ENCODE assay signal across 13 mouse cellular contexts in the genomic region with DNA sequence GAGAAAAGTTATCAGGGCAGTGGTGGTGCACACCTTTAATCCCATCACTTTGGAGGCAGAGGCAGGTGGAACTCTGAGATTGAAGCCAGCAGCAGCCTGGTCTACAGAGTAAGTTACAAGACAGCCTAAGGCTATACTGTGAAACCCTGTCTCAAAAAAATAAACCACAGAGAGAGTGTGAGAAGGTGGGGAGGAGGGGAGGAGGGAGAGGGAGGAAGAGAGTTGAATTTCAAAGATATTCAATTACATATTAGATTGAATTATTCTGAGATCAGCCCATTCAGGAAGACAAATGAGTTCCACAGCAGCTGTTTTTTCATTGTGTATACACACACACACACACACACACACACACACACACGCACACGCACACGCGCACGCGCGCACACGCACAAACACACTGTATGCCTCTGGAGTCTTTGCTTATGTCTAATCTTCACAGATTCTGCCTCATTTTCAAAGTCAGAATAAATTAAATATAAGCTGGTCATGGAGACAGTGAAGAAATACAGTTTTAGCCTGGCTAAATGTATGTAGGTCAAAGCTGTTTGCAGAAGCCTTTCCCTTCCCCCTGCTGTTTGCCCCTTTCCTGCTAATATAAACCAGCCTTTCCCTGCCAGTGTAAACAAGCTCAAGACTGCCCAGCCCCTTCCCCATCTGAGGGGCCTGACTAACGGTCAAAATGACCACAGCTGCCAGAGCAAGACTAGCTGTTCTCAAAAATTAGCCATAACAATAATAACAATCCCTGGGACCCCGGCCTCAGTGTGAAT. TPM values are rescaled to one million over a fixed set of nuclear protein-coding genes. Genes with fewer than 3 reads are reported as not detected.
A peak's percentile ranks its signal among the peaks of the same experiment; 100 is the strongest.
DNase-seq lines count a peak whose midpoint lies in the region; ATAC-seq lines count a peak whose summit lies in the region.
"Had no signal": no experiment of that assay in that cellular context is flagged by ENCODE, and none has a peak within 500 bp of the region (broad histone marks: within the 10 kb centered on the region; RNA-seq: fewer than 3 reads in every experiment).

No protein-coding gene starts in this region.

- H3K27ac ChIP-seq in hindbrain, embryonic 10.5 days: no peak overlapping the region
- H3K27ac ChIP-seq in hindbrain, embryonic 13.5 days: no peak overlapping the region
- H3K27ac ChIP-seq in midbrain, embryonic 10.5 days (replicated peaks): 0 out of 2 replicates have a peak overlapping the region, but pooled peaks have one; percentile 14
- H3K27ac ChIP-seq in midbrain, embryonic 16.5 days (ENCODE audit: low read length): no peak overlapping the region
- H3K27ac ChIP-seq in limb, embryonic 11.5 days (replicated peaks; ENCODE audit: low read depth, low read length): no peak overlapping the region
- peak overlapping the region; percentile 77 for H3K27ac ChIP-seq in stomach, embryonic 16.5 days (ENCODE audit: low read length)
- H3K27ac ChIP-seq in neural tube, embryonic 15.5 days (replicated peaks): no peak overlapping the region
- H3K27ac ChIP-seq: heart, embryonic 10.5 days had no signal

- no peak overlapping the region; the same call in 1 of the 2 replicates for H3K9ac ChIP-seq in hindbrain, embryonic 13.5 days
- no peak overlapping the region for H3K9ac ChIP-seq in midbrain, embryonic 16.5 days (ENCODE audit: low read depth, low read length)
- no peak overlapping the region for H3K9ac ChIP-seq in limb, embryonic 11.5 days (ENCODE audit: low read length)
- H3K9ac ChIP-seq in stomach, embryonic 16.5 days (ENCODE audit: low read length): no peak overlapping the region; the same call in 1 of the 2 replicates
- no peak overlapping the region for H3K9ac ChIP-seq in neural tube, embryonic 15.5 days (replicated peaks)

- H3K27me3 ChIP-seq in hindbrain, embryonic 10.5 days (ENCODE audit: insufficient read depth, poor library complexity, severe bottlenecking): no peaks in the 10 kb centered on the region
- no peaks in the 10 kb centered on the region for H3K27me3 ChIP-seq in hindbrain, embryonic 13.5 days
- H3K27me3 ChIP-seq in midbrain, embryonic 10.5 days (ENCODE audit: low read depth, poor library complexity, severe bottlenecking): no peaks in the 10 kb centered on the region
- H3K27me3 ChIP-seq in midbrain, embryonic 16.5 days (ENCODE audit: control insufficient read depth, insufficient read depth, low read depth, low read length): no peaks in the 10 kb centered on the region
- no peaks in the 10 kb centered on the region for H3K27me3 ChIP-seq in limb, embryonic 11.5 days (ENCODE audit: control insufficient read depth, insufficient read depth, low read length)
- no peaks in the 10 kb centered on the region for H3K27me3 ChIP-seq in stomach, embryonic 16.5 days (ENCODE audit: control insufficient read depth, insufficient read depth, low read length)
- no peaks in the 10 kb centered on the region for H3K27me3 ChIP-seq in neural tube, embryonic 15.5 days (replicated peaks)

- H3K4me3 ChIP-seq in hindbrain, embryonic 10.5 days: no peak overlapping the region
- H3K4me3 ChIP-seq in hindbrain, embryonic 13.5 days: no peak overlapping the region
- H3K4me3 ChIP-seq in midbrain, embryonic 10.5 days: no peak overlapping the region
- no peak overlapping the region for H3K4me3 ChIP-seq in midbrain, embryonic 16.5 days (ENCODE audit: low read depth, low read length)
- no peak overlapping the region for H3K4me3 ChIP-seq in limb, embryonic 11.5 days (ENCODE audit: low read depth, low read length)
- H3K4me3 ChIP-seq in stomach, embryonic 16.5 days (replicated peaks; ENCODE audit: low read length): 0 out of 2 replicates have a peak overlapping the region, but pooled peaks have one; percentile 5
- H3K4me3 ChIP-seq in neural tube, embryonic 15.5 days (replicated peaks): no peak overlapping the region
- H3K4me3 ChIP-seq: heart, embryonic 10.5 days had no signal

- no peak overlapping the region for H3K4me2 ChIP-seq in hindbrain, embryonic 13.5 days
- no peak overlapping the region for H3K4me2 ChIP-seq in midbrain, embryonic 16.5 days (ENCODE audit: low read length)
- no peak overlapping the region for H3K4me2 ChIP-seq in limb, embryonic 11.5 days (ENCODE audit: low read depth, severe bottlenecking)
- peak overlapping the region; percentile 27 for H3K4me2 ChIP-seq in stomach, embryonic 16.5 days (ENCODE audit: low read depth, low read length)
- no peak overlapping the region for H3K4me2 ChIP-seq in neural tube, embryonic 15.5 days

- H3K36me3 ChIP-seq in hindbrain, embryonic 10.5 days: no peaks in the 10 kb centered on the region
- no peaks in the 10 kb centered on the region for H3K36me3 ChIP-seq in hindbrain, embryonic 13.5 days
- no peaks in the 10 kb centered on the region for H3K36me3 ChIP-seq in midbrain, embryonic 10.5 days
- H3K36me3 ChIP-seq in midbrain, embryonic 16.5 days (ENCODE audit: control insufficient read depth, insufficient read depth, low read length): no peaks in the 10 kb centered on the region
- H3K36me3 ChIP-seq in limb, embryonic 11.5 days (ENCODE audit: control insufficient read depth, insufficient read depth, low read length): no peaks in the 10 kb centered on the region
- no peaks in the 10 kb centered on the region for H3K36me3 ChIP-seq in stomach, embryonic 16.5 days (ENCODE audit: control insufficient read depth, insufficient read depth, low read length)
- no peaks in the 10 kb centered on the region for H3K36me3 ChIP-seq in neural tube, embryonic 15.5 days
- H3K36me3 ChIP-seq: heart, embryonic 10.5 days had no signal

- no peak for ATAC-seq in hindbrain, embryonic 13.5 days (ENCODE audit: low FRiP score)
- no peak for ATAC-seq in midbrain, embryonic 16.5 days
- ATAC-seq in limb, embryonic 11.5 days (ENCODE audit: insufficient number of reproducible peaks, low FRiP score, low TSS enrichment, low read depth): 0 out of 2 replicates have a peak, but pooled peaks have one; percentile 29
- ATAC-seq in stomach, embryonic 16.5 days (ENCODE audit: insufficient read depth, low FRiP score): peak; percentile 75
- ATAC-seq in neural tube, embryonic 15.5 days (ENCODE audit: low FRiP score): no peak
- ATAC-seq: forebrain, embryonic 16.5 days had no signal

- 72% methylated on average over 10 of the region's 10 CpGs for WGBS in hindbrain, embryonic 10.5 days
- WGBS in hindbrain, embryonic 13.5 days: 80% methylated on average over 10 of the region's 10 CpGs
- 83% methylated on average over 10 of the region's 10 CpGs for WGBS in midbrain, embryonic 10.5 days
- WGBS in midbrain, embryonic 16.5 days: 79% methylated on average over 10 of the region's 10 CpGs
- 78% methylated on average over 10 of the region's 10 CpGs for WGBS in limb, embryonic 11.5 days
- 54% methylated on average over 10 of the region's 10 CpGs for WGBS in stomach, embryonic 16.5 days
- WGBS in neural tube, embryonic 15.5 days: 77% methylated on average over 10 of the region's 10 CpGs

- H3K9me3 ChIP-seq in hindbrain, embryonic 10.5 days: peaks cover 12% of the 10 kb centered on the region
- no peaks in the 10 kb centered on the region for H3K9me3 ChIP-seq in hindbrain, embryonic 13.5 days
- peaks cover 10% of the 10 kb centered on the region for H3K9me3 ChIP-seq in midbrain, embryonic 10.5 days (replicated peaks)
- no peaks in the 10 kb centered on the region for H3K9me3 ChIP-seq in midbrain, embryonic 16.5 days (replicated peaks; ENCODE audit: control insufficient read depth, low read length, poor library complexity, severe bottlenecking)
- H3K9me3 ChIP-seq in limb, embryonic 11.5 days (ENCODE audit: control insufficient read depth, low read length): no peaks in the 10 kb centered on the region
- H3K9me3 ChIP-seq in stomach, embryonic 16.5 days (replicated peaks; ENCODE audit: control insufficient read depth, low read length): peaks cover 3% of the 10 kb centered on the region
- no peaks in the 10 kb centered on the region for H3K9me3 ChIP-seq in neural tube, embryonic 15.5 days (replicated peaks)

- DNase-seq in hindbrain, embryonic 10.5 days (ENCODE audit: low spot score): peak; percentile 33
- peak; percentile 27 for DNase-seq in midbrain, embryonic 10.5 days (ENCODE audit: low spot score)
- DNase-seq in limb, embryonic 11.5 days (ENCODE audit: low spot score): peak; percentile 44
- no peak for DNase-seq in left cerebral cortex, adult 9 months (ENCODE audit: low spot score in 2 of 2)
- DNase-seq: cerebellum, postnatal 36 days; kidney, adult 11 months; right cerebral cortex, adult 18-20 months had no signal

- peaks cover 7% of the 10 kb centered on the region; the same call in 1 of the 2 replicates for H3K4me1 ChIP-seq in hindbrain, embryonic 10.5 days (replicated peaks)
- H3K4me1 ChIP-seq in hindbrain, embryonic 13.5 days (replicated peaks): peaks cover 4% of the 10 kb centered on the region; the same call in 1 of the 2 replicates
- peaks cover 10% of the 10 kb centered on the region; the same call in 1 of the 2 replicates for H3K4me1 ChIP-seq in midbrain, embryonic 10.5 days
- H3K4me1 ChIP-seq in midbrain, embryonic 16.5 days (ENCODE audit: control insufficient read depth, insufficient read depth, low read length): no peaks in the 10 kb centered on the region
- no peaks in the 10 kb centered on the region for H3K4me1 ChIP-seq in limb, embryonic 11.5 days (ENCODE audit: control insufficient read depth, insufficient read depth, low read length)
- peaks cover under 1% of the 10 kb centered on the region; the same call in 1 of the 2 replicates for H3K4me1 ChIP-seq in stomach, embryonic 16.5 days (ENCODE audit: control insufficient read depth, insufficient read depth, low read length)
- no peaks in the 10 kb centered on the region for H3K4me1 ChIP-seq in neural tube, embryonic 15.5 days

RNA-seq across cellular contexts. Expression of gene Klrb1c, which starts 19.3 kb away (rescaled TPM):
- polyA plus RNA-seq in hindbrain, embryonic 10.5 days (2016; fragmentation: Nextera tagmentation; extraction: Ambion mirVana): not detected in 2 replicates
- polyA plus RNA-seq in hindbrain, embryonic 13.5 days (2015; fragmentation: Nextera tagmentation; extraction: Ambion mirVana): not detected in 2 replicates
- not detected in 2 replicates for polyA plus RNA-seq in midbrain, embryonic 10.5 days (2016; fragmentation: Nextera tagmentation; extraction: Ambion mirVana)
- polyA plus RNA-seq in midbrain, embryonic 16.5 days (2015; fragmentation: Nextera tagmentation; extraction: Ambion mirVana): not detected in 2 replicates
- not detected in 2 replicates for polyA plus RNA-seq in limb, embryonic 11.5 days (2014; fragmentation: Nextera tagmentation; extraction: Ambion mirVana)
- polyA plus RNA-seq in stomach, embryonic 16.5 days (2015; fragmentation: Nextera tagmentation; extraction: Ambion mirVana): 0.25 and 0.27 TPM in 2 replicates
- polyA plus RNA-seq in neural tube, embryonic 15.5 days (2015; fragmentation: Nextera tagmentation; extraction: Ambion mirVana): 0.09 and 0.70 TPM in 2 replicates

RNA-seq across cellular contexts. Expression of gene Klrb1, which starts 46.8 kb away (rescaled TPM):
- not detected in 2 replicates for polyA plus RNA-seq in hindbrain, embryonic 10.5 days (2016; fragmentation: Nextera tagmentation; extraction: Ambion mirVana)
- 0.25 and 0.56 TPM in 2 replicates for polyA plus RNA-seq in hindbrain, embryonic 13.5 days (2015; fragmentation: Nextera tagmentation; extraction: Ambion mirVana)
- not detected in 2 replicates for polyA plus RNA-seq in midbrain, embryonic 10.5 days (2016; fragmentation: Nextera tagmentation; extraction: Ambion mirVana)
- polyA plus RNA-seq in midbrain, embryonic 16.5 days (2015; fragmentation: Nextera tagmentation; extraction: Ambion mirVana): 0.90 and 1.3 TPM in 2 replicates
- polyA plus RNA-seq in limb, embryonic 11.5 days (2014; fragmentation: Nextera tagmentation; extraction: Ambion mirVana): not detected in 2 replicates
- polyA plus RNA-seq in stomach, embryonic 16.5 days (2015; fragmentation: Nextera tagmentation; extraction: Ambion mirVana): not detected in 2 replicates
- 0.95 and 1.00 TPM in 2 replicates for polyA plus RNA-seq in neural tube, embryonic 15.5 days (2015; fragmentation: Nextera tagmentation; extraction: Ambion mirVana)
- polyA plus RNA-seq: forebrain, embryonic 16.5 days; heart, embryonic 10.5 days had no signal

RNA-seq across cellular contexts. Expression of gene Gm44511, which starts 56.4 kb away (rescaled TPM):
- polyA plus RNA-seq in hindbrain, embryonic 10.5 days (2016; fragmentation: Nextera tagmentation; extraction: Ambion mirVana): not detected in 2 replicates
- polyA plus RNA-seq in hindbrain, embryonic 13.5 days (2015; fragmentation: Nextera tagmentation; extraction: Ambion mirVana): not detected in 2 replicates
- polyA plus RNA-seq in midbrain, embryonic 10.5 days (2016; fragmentation: Nextera tagmentation; extraction: Ambion mirVana): not detected in 2 replicates
- not detected in 2 replicates for polyA plus RNA-seq in midbrain, embryonic 16.5 days (2015; fragmentation: Nextera tagmentation; extraction: Ambion mirVana)
- polyA plus RNA-seq in limb, embryonic 11.5 days (2014; fragmentation: Nextera tagmentation; extraction: Ambion mirVana): not detected in 2 replicates
- 0.44 TPM in 1 of 2 replicates, not detected in the other for polyA plus RNA-seq in stomach, embryonic 16.5 days (2015; fragmentation: Nextera tagmentation; extraction: Ambion mirVana)
- polyA plus RNA-seq in neural tube, embryonic 15.5 days (2015; fragmentation: Nextera tagmentation; extraction: Ambion mirVana): not detected in 2 replicates
- polyA plus RNA-seq: forebrain, embryonic 16.5 days; heart, embryonic 10.5 days had no signal

RNA-seq across cellular contexts. Expression of gene Klrb1b, which starts 56.5 kb away (rescaled TPM):
- polyA plus RNA-seq in hindbrain, embryonic 10.5 days (2016; fragmentation: Nextera tagmentation; extraction: Ambion mirVana): not detected in 2 replicates
- polyA plus RNA-seq in hindbrain, embryonic 13.5 days (2015; fragmentation: Nextera tagmentation; extraction: Ambion mirVana): 0.08 TPM in 1 of 2 replicates, not detected in the other
- polyA plus RNA-seq in midbrain, embryonic 10.5 days (2016; fragmentation: Nextera tagmentation; extraction: Ambion mirVana): not detected in 2 replicates
- polyA plus RNA-seq in midbrain, embryonic 16.5 days (2015; fragmentation: Nextera tagmentation; extraction: Ambion mirVana): not detected in 2 replicates
- polyA plus RNA-seq in limb, embryonic 11.5 days (2014; fragmentation: Nextera tagmentation; extraction: Ambion mirVana): not detected in 2 replicates
- 0.56 and 0.81 TPM in 2 replicates for polyA plus RNA-seq in stomach, embryonic 16.5 days (2015; fragmentation: Nextera tagmentation; extraction: Ambion mirVana)
- polyA plus RNA-seq in neural tube, embryonic 15.5 days (2015; fragmentation: Nextera tagmentation; extraction: Ambion mirVana): 0.49 TPM in 1 of 2 replicates, not detected in the other
- polyA plus RNA-seq: forebrain, embryonic 16.5 days; heart, embryonic 10.5 days had no signal

Comparison
In these comparisons a context has a peak if more than half of its experiments do, and no peak if none do; other contexts are left out.
1. H3K27ac ChIP-seq: peak in midbrain, embryonic 10.5 days (single experiment) and stomach, embryonic 16.5 days (single experiment); none in hindbrain, embryonic 10.5 days (single experiment), hindbrain, embryonic 13.5 days (single experiment), midbrain, embryonic 16.5 days (single experiment), limb, embryonic 11.5 days (single experiment) and neural tube, embryonic 15.5 days (single experiment).
2. DNase-seq: peak in hindbrain, embryonic 10.5 days (single experiment), midbrain, embryonic 10.5 days (single experiment) and limb, embryonic 11.5 days (single experiment); none in left cerebral cortex, adult 9 months (0 of 2).
3. ATAC-seq: peak in limb, embryonic 11.5 days (single experiment) and stomach, embryonic 16.5 days (single experiment); none in hindbrain, embryonic 13.5 days (single experiment), midbrain, embryonic 16.5 days (single experiment) and neural tube, embryonic 15.5 days (single experiment).